Mouse (Mus musculus): ENCODE data around the gene Gfra1. TPM values are rescaled to one million over a fixed set of nuclear protein-coding genes. Genes with fewer than 3 reads are reported as not detected.

The Gfra1 gene
- total RNA-seq, 1 experiment, result 3.5 TPM

- Histone ChIP-seq H3K9ac (ENCODE audit: insufficient read depth, low read depth, low read length, poor library complexity, severe bottlenecking) (no peak overlapping the region), H3K27ac (ENCODE audit: insufficient read depth, low read depth, low read length, poor library complexity, severe bottlenecking) (no peak overlapping the region), H3K4me3 (ENCODE audit: insufficient read depth in 1 of 2, low read depth in 1 of 2, low read length in 2 of 2, poor library complexity in 1 of 2, severe bottlenecking in 1 of 2) (no peak overlapping the region), H3K4me1 (ENCODE audit: control insufficient read depth in 2 of 2, insufficient read depth in 2 of 2, low read length in 2 of 2, poor library complexity in 1 of 2) (no peaks in the 10 kb centered on the region), H3K36me3 (ENCODE audit: control insufficient read depth, insufficient read depth, low read length, poor library complexity, severe bottlenecking) (no peaks in the 10 kb centered on the region), H3K9me3 (ENCODE audit: control insufficient read depth, insufficient read depth, low read depth, low read length) (no peaks in the 10 kb centered on the region)
- in situ Hi-C loops (cut with MboI; ENCODE audit: low sequenced_read_pairs in 2 of 2, unreplicated experiment in 2 of 2), result no loop called here
- TF ChIP-seq CHD2 (IDR thresholded peaks at IDR 0.05; ENCODE audit: low read depth, low read length) (no peak), ZNF384 (IDR thresholded peaks at IDR 0.05; ENCODE audit: low read depth, low read length) (no peak), ZC3H11A (IDR thresholded peaks at IDR 0.05; ENCODE audit: borderline replicate concordance, low read depth, low read length) (no peak), HCFC1 (IDR thresholded peaks at IDR 0.05; ENCODE audit: borderline replicate concordance, insufficient read depth, low read length) (no peak), MAFK (IDR thresholded peaks at IDR 0.05; ENCODE audit: insufficient read depth, low read depth, low read length) (no peak)
- DNase-seq (ENCODE audit: low read depth, low spot score), result no peak
These were observed 127.7 kb downstream of the Gfra1 start for GRCm38 (mm10) chr19:58328014-58328413.

- Histone ChIP-seq H3K9ac (ENCODE audit: insufficient read depth, low read depth, low read length, poor library complexity, severe bottlenecking) (no peak overlapping the region), H3K27ac (ENCODE audit: insufficient read depth, low read depth, low read length, poor library complexity, severe bottlenecking) (no peak overlapping the region), H3K9me3 (ENCODE audit: control insufficient read depth, insufficient read depth, low read depth, low read length) (no peaks in the 10 kb centered on the region), H3K36me3 (ENCODE audit: control insufficient read depth, insufficient read depth, low read length, poor library complexity, severe bottlenecking) (no peaks in the 10 kb centered on the region), H3K4me1 (ENCODE audit: control insufficient read depth in 2 of 2, insufficient read depth in 2 of 2, low read length in 2 of 2, poor library complexity in 1 of 2) (no peaks in the 10 kb centered on the region), H3K4me3 (ENCODE audit: insufficient read depth in 1 of 2, low read depth in 1 of 2, low read length in 2 of 2, poor library complexity in 1 of 2, severe bottlenecking in 1 of 2) (no peak overlapping the region)
- in situ Hi-C loops (cut with MboI; ENCODE audit: low sequenced_read_pairs in 2 of 2, unreplicated experiment in 2 of 2), result loop anchor here in 1 of 2 experiments (25.0 kb wide), 1 partner anchor 321 kb away; no protein-coding TSS in a partner anchor
- DNase-seq (ENCODE audit: low read depth, low spot score), result no peak
- TF ChIP-seq MAFK (IDR thresholded peaks at IDR 0.05; ENCODE audit: insufficient read depth, low read depth, low read length) (no peak), CHD2 (IDR thresholded peaks at IDR 0.05; ENCODE audit: low read depth, low read length) (no peak), ZC3H11A (IDR thresholded peaks at IDR 0.05; ENCODE audit: borderline replicate concordance, low read depth, low read length) (no peak), ZNF384 (IDR thresholded peaks at IDR 0.05; ENCODE audit: low read depth, low read length) (no peak), HCFC1 (IDR thresholded peaks at IDR 0.05; ENCODE audit: borderline replicate concordance, insufficient read depth, low read length) (no peak)
These were observed 139.2 kb downstream of the Gfra1 start for GRCm38 (mm10) chr19:58316474-58316873.

GRCm38 (mm10) chr19:58315681-58316080 is 140.0 kb downstream of the Gfra1 start:
- H3K9me3 ChIP-seq (ENCODE audit: control insufficient read depth, insufficient read depth, low read depth, low read length), result no peaks in the 10 kb centered on the region
- no peak for TF ChIP-seq MAFK (IDR thresholded peaks at IDR 0.05; ENCODE audit: insufficient read depth, low read depth, low read length)
- no peak for TF ChIP-seq CHD2 (IDR thresholded peaks at IDR 0.05; ENCODE audit: low read depth, low read length)
- no peak for TF ChIP-seq ZC3H11A (IDR thresholded peaks at IDR 0.05; ENCODE audit: borderline replicate concordance, low read depth, low read length)
- TF ChIP-seq ZNF384 (IDR thresholded peaks at IDR 0.05; ENCODE audit: low read depth, low read length), result no peak
- no peak for TF ChIP-seq HCFC1 (IDR thresholded peaks at IDR 0.05; ENCODE audit: borderline replicate concordance, insufficient read depth, low read length)
- no peaks in the 10 kb centered on the region for H3K4me1 ChIP-seq (ENCODE audit: control insufficient read depth in 2 of 2, insufficient read depth in 2 of 2, low read length in 2 of 2, poor library complexity in 1 of 2)
- no peak for DNase-seq (ENCODE audit: low read depth, low spot score)
- in situ Hi-C loops (cut with MboI; ENCODE audit: low sequenced_read_pairs in 2 of 2, unreplicated experiment in 2 of 2), result loop anchor here in 1 of 2 experiments (25.0 kb wide), 1 partner anchor 322 kb away; no protein-coding TSS in a partner anchor
- no peak overlapping the region for H3K4me3 ChIP-seq (ENCODE audit: insufficient read depth in 1 of 2, low read depth in 1 of 2, low read length in 2 of 2, poor library complexity in 1 of 2, severe bottlenecking in 1 of 2)
- H3K9ac ChIP-seq (ENCODE audit: insufficient read depth, low read depth, low read length, poor library complexity, severe bottlenecking), result no peak overlapping the region
- H3K27ac ChIP-seq (ENCODE audit: insufficient read depth, low read depth, low read length, poor library complexity, severe bottlenecking), result no peak overlapping the region
- H3K36me3 ChIP-seq (ENCODE audit: control insufficient read depth, insufficient read depth, low read length, poor library complexity, severe bottlenecking), result no peaks in the 10 kb centered on the region

- no peaks in the 10 kb centered on the region for H3K9me3 ChIP-seq (ENCODE audit: control insufficient read depth, insufficient read depth, low read depth, low read length)
- H3K36me3 ChIP-seq (ENCODE audit: control insufficient read depth, insufficient read depth, low read length, poor library complexity, severe bottlenecking), result no peaks in the 10 kb centered on the region
- no peak overlapping the region for H3K4me3 ChIP-seq (ENCODE audit: insufficient read depth in 1 of 2, low read depth in 1 of 2, low read length in 2 of 2, poor library complexity in 1 of 2, severe bottlenecking in 1 of 2)
- in situ Hi-C loops (cut with MboI; ENCODE audit: low sequenced_read_pairs in 2 of 2, unreplicated experiment in 2 of 2), result loop anchor here in 1 of 2 experiments (25.0 kb wide), 1 partner anchor 323 kb away; no protein-coding TSS in a partner anchor
- TF ChIP-seq ZNF384 (IDR thresholded peaks at IDR 0.05; ENCODE audit: low read depth, low read length) (no peak), HCFC1 (IDR thresholded peaks at IDR 0.05; ENCODE audit: borderline replicate concordance, insufficient read depth, low read length) (no peak), ZC3H11A (IDR thresholded peaks at IDR 0.05; ENCODE audit: borderline replicate concordance, low read depth, low read length) (no peak), MAFK (IDR thresholded peaks at IDR 0.05; ENCODE audit: insufficient read depth, low read depth, low read length) (no peak), CHD2 (IDR thresholded peaks at IDR 0.05; ENCODE audit: low read depth, low read length) (no peak)
- DNase-seq (ENCODE audit: low read depth, low spot score), result no peak
- H3K4me1 ChIP-seq (ENCODE audit: control insufficient read depth in 2 of 2, insufficient read depth in 2 of 2, low read length in 2 of 2, poor library complexity in 1 of 2), result no peaks in the 10 kb centered on the region
- no peak overlapping the region for H3K27ac ChIP-seq (ENCODE audit: insufficient read depth, low read depth, low read length, poor library complexity, severe bottlenecking)
- H3K9ac ChIP-seq (ENCODE audit: insufficient read depth, low read depth, low read length, poor library complexity, severe bottlenecking), result no peak overlapping the region
These were observed 141.1 kb downstream of the Gfra1 start for GRCm38 (mm10) chr19:58314631-58315030.
